Mouse (Mus musculus) kidney, adult 9 months (tissue): ENCODE measurements around the gene Ccdc136.

ENCODE experiments used
- DNase-seq: peaks from one replicate; pipeline ENCODE4 v3.0.0; 2022

The Ccdc136 gene

DNA sequence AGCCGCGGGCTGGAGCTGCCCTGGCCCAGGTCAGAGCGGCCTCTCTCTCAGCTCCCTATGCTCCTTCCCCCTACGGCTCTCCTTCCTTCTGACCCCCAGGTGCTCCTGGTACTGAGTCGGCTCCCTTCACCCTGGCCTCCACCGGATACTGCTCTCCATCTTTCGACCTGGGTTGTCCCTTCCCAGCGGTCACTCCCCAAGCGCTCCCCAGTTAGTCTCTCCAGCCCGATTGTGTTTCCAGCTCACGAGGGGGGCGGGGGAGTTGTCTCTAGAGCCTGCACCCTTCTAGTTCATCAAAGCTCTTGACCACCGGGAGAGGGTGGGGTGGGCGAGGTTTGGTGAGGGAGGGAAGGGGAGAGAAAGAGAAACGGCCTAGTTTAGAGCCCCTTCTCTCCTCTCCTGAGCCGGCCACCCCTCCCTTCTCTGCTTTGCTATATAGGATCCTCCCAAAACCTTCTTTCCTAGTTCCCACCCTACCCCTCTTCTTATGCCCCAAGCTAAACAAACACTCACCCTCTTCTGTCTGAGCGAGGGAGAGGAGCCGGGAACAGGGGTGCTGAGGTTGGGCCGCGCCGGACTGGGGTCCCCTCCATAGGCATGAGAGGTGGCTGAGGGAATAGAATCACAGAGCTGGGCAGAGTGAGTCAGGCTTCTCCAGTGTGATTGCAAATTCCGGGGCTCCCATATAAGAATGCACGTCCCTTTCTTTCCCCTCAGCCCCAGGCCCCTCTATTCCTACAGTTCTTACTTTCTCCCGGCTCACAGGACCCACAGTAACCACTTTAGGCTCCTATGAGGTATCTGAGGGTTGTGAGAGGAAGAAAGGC lies 818 bp downstream of the Ccdc136 start:
- no peak for DNase-seq

DNA sequence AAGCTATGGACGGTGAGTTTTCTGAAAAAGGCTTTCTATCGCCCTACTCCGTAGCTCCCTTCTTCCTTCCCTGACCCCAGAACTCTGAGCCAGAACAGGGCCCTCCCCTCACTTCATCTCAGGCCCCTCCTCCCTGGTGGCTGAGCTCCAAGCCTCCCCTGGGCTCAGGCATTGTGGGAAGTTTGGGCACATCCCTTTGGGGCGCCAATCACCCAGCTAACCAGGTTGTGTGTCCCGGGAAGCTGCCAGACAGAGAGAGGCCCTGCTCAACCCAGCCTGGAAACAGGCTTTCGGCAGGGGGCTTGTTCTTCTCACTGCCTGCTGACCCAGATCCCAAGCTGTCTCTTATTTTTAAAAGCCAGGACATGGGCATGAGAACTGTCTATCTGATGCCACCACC lies 1.5 kb downstream of the Ccdc136 start:
- no peak for DNase-seq

DNA sequence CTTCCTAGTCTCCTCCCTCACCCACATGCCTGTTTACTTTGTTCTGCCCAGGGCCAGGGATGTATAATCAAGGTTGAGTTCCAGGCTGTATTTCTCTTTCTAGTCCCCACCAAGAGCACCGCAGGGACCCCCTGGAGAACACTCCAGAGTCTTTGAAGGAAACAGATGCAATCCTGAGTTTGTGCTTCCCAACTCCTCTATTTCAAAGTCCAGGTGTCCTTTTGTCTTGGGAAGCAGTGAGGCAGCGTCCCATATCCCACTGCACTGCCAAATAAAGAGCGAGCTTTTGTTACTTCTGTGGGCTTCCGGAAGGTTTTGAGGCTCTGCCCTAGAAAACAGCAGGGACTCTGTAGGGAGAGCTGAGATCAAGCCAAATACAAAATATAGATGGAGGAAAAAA lies 3.7 kb downstream of the Ccdc136 start:
- DNase-seq: no peak

DNA sequence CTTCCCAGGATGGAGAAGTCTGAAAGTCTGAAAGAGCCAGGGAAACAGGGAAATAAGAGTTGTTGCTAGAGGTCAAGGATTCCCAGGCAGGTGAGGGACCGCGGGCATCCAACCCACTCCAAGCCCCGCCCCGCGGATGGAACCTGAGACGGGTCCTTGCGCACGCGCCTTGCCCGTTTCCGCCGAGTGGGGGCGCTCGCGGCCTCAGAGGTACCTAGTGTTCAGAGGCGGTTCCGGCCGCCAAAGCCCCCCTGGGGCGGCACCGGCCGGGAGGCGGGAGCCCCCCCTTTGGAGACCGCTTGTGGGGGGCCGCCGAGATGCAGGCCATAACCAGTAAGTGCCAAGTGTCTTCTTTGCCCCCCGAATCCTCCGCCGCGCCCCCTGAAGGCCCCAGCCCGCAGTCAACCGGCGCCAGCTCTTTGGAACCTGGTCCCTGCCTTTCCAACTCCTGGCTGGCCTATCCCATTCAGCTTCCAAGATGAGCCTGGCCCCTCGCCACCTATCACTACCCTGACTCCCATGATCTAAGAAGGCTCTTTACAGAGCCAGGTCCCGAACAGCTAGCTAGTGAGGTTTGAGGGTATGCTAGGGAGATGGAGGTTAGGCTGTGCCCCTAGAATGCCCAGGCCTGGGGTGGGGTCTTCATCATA lies 6.7 kb downstream of the Ccdc136 start:
- DNase-seq: no peak

DNA sequence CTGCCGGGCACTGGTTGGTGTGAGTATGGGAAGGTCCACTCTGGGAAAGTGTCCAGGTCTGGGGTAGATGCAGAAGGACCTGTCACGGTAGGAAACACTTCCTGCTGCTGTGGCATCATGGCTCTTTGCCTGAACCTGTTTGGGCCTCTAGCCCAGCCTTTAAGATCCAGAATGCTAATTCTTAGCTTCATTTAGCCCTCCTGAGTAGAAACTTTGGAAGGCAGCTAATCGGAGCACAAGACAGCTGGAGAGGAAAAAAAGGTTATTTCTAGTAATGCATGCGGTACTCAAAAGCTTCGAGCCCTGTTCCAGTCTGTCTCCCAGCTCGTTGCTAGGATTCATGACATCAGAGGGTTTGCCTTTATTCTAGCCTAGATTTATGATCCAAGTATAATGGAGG lies 10.3 kb downstream of the Ccdc136 start:
- no peak for DNase-seq

DNA sequence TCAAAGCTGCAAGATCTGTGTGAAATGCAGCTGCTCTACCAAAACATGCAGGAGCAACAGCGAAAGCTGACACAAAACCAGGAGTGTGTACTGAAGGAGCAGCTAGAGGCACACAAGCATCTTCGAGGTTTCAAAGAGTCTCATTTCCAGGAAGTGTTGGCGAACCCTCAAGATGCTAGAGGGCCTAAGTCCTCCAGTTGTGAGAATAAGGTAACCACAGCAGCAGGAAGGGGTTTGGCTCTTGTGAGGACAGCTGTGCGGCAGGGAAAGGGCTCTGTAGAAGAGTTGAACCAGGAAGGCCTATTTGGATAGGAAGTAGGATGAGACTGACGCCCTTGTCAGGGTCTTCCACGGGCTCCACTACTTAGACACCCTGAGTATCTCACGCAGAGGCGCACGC lies 19.3 kb downstream of the Ccdc136 start:
- no peak for DNase-seq

DNA sequence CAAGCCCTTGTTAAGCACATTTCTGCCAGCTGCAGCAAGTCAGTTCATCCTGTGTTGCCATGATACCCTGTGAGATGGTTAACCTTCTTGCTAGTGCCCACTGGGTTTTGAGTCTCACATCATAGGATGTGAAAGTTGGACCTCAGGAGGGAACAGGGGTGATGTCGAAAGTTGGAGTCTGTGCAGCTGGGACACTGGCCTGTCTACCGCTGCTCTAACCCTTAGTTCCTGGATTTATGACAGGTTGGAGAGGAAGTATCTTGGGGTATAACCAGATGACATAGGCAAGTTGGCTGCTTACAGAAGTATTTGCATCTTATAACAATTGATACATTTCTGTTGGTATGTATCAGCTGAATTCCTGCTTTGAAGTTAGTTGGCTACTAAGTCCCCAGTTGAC lies 24.5 kb downstream of the Ccdc136 start:
- no peak for DNase-seq

DNA sequence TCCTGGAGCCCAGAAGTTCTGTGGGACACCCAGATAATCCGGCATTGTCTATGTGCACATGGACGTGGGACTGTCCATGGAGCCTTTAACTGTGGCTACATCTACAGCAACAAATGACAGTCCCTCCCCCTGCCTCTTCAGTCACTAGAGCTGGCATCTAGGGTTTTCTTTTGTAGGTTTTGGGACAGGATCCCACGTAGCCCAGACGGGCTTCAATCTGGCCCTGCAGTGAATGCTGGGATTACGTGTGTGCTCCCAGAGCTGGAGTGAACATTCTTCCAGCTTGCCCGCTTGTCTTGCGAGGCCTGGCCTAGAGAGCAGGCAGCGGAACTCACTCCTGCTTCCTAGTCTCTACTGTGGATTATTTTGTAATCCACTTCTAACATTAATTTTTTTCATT lies 29.0 kb downstream of the Ccdc136 start:
- no peak for DNase-seq

DNA sequence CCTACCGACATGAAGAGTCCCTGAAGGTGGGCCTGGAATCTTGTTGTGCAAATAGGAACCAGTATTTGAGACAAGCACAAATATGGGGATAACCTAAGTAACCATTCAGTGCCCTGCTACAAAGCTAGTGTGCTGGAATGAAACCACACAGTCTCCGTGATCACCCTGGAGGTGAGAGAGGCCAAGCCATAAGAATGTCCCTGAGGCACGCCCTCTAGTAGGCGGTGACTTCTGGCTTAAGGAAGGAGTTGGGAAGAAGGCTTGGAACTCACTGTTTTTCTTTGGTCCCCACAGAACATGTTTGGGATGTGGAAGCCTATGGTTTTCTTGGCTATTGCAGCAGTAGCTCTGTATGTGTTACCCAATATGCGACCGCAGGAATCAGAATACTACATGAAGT lies 30.2 kb downstream of the Ccdc136 start:
- no peak for DNase-seq

DNA sequence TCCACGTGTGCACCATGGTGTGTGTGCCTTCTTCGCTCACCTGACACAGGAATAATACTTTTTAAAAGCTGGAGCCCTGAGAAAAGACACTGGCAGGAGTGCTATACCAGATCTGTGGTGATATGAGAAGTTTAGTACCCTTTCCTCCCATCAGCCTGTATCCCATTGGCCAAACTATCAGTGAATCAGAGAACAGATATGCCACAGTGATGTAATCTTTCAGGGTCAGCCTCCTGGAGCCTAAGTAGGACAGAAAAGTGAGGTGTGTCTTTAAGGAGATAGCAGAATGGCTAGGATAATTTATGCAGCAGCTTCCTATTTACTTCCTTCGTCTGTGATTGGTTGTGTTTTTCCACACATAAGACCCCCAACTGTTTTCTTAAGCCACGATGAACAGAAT lies 32.1 kb downstream of the Ccdc136 start:
- DNase-seq: no peak

DNA sequence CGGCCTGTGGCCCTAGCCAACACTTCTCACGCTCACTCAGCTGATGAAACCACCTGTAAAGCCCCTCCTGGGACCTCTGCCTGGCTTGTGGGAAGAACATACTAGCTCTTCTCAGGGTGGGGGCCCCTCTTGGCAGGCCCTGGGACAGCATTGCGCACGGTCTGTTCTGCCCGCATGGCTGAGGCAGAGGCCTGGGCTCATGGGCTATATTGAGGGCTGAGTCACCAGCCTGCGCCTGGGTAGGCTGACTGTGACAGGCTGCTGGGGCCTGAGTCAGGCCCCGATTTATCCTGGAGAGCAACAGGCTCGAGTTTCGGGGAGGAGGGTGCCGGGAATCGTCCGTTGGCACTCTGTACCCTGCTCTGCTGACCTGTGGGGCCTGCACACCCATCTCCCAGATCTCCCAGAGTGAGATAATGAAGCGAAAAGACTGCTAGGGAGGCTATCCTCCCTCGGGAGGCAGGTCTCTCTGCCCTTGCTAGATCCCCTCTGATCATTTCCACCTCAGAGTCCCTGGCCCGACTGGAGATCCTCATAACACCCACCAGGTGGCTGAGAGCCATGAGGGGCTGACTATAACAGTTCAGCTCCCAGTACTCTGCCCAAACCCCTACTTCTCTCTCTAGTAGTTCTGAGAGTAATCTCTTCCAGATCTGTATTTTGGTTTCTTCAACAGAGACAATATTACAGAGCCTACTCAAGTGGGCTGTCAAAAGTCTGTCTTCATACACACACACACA lies 34.7 kb downstream of the Ccdc136 start:
- DNase-seq: no peak

DNA sequence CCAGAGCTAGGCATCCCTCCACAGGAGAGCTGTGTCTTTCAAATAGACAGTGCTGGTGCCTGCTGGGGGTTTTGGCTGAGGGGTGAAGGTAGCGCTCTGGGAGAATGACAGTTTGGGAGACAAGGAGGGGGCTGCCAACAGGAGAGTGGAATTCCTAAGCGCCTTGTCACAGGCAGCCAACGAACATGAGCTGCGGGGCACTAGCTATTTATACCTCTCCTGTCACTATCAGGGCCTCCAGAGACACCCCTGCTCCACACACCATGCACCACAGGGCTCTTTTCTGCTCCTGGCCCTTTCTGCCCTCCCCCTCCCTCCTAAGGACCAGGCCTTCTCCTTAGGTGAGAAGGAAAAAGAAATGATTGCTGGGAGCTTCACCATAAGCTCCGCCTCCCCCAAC lies 35.4 kb downstream of the Ccdc136 start:
- no peak for DNase-seq

DNA sequence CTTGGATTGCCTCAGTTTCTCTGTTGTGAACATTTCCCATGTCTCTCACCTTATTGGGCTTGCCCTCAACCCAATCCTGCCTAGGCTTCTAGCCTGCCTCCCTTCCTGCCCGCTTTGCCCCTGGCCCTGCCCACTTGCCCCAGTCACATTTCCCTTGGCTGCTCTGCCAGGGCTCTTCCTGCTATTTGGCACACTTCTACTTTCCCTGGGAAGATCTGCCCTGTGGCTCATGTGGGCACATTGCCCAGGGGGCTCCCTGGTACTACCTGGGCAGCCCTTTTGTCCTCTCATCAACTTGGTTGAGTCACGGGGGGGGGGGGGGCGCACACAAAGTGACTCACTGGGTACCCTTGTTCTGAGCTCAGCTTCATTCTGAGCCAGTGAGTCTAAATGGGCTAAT lies 36.0 kb downstream of the Ccdc136 start:
- no peak for DNase-seq

DNA sequence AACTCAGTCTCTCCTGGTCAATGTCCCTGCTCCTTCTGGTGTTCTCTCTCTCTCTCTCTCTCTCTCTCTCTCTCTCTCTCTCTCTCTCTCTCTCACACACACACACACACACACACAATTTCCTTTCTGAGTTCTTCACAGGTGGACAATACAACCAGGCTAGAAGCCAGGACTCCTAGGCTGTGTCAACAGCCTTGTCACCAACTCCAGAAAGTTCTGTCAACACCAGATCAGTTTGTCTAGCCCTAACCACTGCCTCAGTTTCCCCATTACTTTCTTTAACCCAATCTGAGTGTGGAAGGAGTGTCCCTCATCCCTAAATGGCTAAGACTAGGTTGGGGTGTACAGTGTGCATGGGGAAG lies 36.5 kb downstream of the Ccdc136 start:
- no peak for DNase-seq

DNA sequence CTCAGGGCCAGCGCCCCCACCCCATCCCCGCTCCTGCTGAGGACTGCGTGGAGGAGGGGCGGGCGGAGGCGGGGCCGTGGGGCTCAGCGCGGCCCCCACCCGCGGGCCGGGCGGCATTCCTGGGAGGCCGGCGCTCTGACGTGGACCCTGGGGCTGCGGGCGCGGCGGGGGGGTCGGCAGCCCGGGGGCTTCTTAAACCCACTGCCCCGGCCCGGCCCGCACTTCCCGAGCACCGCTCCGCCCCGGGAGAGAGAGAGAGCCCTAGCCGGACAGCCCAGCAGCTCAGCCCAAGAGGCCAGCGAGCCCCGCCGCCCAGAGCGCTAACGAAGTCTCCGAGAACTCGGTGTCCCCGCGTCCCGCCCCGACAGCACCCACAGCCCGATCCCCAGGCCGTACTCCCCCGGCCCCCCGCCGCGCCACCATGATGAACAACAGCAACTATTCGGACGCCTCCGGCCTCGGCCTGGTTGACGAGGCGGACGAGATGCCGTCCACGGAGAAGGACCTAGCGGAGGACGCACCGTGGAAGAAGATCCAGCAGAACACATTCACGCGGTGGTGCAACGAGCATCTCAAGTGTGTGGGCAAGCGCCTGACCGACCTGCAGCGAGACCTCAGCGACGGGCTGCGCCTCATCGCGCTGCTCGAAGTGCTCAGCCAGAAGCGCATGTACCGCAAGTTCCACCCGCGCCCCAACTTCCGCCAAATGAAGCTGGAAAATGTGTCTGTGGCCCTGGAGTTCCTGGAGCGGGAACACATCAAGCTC lies 37.1 kb downstream of the Ccdc136 start, which contains the start of gene Flnc:
Flnc (plus strand) TSS at position 219 of the 766 bp plus-strand sequence.
- no peak for DNase-seq

DNA sequence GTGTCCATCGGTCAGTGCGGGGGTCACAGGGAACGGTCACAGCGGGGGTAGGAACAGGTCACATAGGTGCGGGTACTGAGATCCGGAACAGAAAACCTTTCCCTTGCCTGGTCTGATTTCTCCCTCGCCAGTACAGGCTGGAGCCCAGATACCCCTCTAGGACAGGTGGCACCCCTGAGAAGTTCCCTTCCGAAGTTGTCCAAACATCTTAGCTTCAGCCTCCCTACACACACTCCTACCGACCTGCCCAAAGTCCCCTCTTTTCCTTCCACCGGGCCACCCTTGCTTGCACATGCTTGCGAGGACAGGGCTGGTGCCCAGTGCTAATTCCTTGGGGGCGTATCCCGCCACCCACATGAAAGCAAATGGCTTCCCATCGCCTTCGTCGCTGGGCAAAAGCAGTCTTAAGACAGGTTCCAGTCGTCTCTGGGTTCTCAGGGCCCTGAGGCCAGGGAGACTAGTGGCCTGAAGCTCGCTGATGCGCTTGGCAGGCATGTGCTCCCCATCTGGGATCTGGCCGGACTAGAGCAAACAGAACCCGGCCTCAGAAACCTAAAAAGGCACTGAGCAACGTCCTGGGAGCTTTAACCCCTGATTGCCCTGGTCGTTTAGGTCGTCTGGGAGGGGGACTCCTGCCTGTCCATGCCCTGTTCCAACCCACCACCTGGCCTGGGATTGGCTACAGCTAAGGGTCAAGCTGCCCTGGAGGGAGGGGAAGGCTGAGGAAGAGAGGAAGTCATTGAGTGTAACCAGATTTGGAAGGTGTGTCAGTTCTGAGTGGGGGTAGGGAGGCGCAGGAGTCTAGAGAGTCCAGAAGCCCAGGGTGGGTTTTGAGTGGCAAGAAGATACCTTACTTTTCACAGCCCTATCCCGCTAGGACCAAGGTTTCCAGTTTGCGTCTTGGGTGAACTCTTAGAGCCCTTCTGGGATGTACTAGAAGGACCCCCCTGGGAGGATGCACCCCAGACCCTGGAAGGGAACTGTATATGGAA lies 38.0 kb downstream of the Ccdc136 start:
- no peak for DNase-seq

DNA sequence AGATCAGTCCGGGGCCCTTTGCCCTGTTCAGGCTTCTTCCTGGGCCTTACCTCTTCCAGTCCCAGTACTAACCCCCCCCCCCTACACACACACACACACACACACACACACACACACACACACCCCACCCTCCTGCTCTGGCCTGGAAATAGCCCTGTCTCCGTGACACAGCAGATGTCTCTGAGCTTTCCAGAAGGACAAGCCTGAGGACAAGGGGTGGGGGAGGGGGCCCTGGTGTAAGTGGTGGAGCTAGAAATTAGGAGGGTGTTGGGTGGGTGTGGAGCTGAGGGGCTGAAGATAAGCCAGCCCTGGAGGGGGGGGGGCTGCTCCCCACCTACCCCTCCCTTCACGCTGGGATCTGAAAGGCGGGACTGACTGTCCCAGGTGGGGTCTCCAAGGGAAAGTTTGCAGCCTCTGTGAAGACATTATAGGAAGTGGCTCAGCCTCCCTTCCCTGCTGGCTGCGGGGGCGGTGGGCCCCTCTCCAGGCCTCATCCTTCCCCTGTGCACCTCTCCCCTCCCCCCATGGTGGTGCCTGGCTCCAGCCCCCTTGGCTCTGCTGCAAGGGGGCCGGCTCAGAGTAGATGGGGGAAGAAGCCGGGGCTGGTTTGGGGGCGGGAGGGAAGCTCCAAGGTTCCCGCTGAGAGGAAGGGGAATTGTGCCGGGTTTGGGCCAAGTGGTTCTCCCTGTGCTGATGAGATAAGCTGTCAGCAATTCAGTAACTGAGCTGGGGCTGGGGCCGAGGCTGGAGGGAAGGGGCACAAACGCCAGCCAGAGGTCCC lies 39.0 kb downstream of the Ccdc136 start:
- no peak for DNase-seq

DNA sequence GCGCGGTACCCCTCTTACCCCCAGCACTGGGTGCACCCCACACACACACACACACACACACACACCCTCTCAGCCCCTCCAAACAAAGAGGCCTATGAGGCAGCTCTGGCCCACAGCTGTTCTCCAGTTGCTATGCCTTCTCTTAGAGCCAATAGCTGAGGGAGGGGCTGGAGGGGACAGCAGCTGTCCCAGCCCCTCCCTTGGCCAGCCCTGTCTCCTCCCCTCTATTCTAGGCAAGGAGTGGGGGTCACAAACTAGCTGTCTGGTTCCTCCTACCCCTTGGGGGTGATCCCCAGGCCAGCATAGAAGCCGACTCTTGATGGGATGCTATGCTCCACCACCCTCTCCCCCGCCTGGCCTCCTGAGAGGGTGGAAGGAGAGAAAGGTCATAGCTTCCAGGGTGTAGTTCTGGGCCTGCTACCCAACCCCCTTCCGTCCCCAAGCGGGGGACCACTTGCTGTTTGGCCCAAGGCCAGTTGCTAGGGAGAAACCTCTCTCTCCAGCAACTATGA lies 39.9 kb downstream of the Ccdc136 start:
- DNase-seq: no peak

DNA sequence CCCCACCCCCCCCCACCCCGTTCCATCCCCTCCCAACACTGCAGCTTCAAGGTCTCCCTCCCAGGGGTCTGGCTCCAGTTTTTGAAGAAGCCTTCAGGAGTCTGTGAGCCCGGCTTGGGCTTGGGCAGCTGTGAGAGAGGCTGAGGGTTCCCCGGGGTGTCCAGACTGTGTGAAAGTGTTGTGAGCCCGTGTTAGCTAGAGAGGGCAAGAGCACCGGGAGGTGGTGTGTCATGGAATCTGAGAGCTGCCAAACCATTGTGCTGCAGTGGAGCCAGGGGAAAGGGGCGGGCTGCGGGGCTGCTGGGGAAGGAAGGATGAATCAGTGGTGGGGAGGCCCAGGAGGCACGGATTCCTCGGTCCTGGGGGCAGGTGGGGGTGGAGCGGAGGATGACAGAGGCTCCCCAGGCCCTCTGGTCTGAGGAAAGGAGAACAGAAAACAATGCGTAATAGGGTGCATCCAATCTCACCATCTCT lies 40.4 kb downstream of the Ccdc136 start:
- DNase-seq: no peak

DNA sequence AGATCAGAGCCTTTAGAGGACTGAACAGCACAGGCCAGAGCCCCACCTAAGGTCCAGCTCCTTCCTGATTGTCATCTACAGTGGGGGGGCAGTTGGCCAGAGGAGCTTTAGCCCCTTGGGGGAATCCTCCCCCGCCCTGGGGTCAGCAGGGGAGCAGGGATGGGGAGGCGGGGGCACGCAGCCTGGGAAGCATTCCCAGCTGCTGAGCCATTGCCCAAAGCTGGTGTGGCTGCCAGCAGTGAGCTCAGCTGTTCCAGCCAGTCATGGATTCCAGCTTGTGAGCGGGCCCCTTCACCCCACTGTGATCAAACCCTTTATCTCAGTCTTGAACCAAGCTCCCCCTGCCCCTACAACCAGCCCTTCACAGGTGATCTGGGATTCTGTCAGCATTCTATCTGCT lies 43.1 kb downstream of the Ccdc136 start:
- DNase-seq: no peak

DNA sequence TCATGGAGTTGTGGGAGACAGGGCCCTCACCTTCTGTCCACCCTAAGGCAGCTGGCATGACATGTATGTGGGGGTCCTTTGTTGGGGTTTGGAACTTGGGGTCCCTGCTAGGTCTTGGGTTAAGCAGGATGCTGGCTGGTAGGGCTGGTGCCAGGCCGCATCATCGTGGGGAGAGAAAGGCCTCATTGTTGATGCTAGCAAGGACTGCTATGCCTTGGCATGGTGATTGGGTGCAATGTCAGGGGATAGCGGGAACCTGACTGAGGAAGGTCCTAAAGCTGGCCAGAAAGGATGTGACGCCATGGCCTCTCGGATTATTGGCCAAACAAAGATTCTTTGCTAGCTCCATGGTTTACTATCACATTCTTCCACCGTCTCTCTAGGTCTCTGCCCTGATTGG lies 43.7 kb downstream of the Ccdc136 start:
- no peak for DNase-seq
